Mouse (Mus musculus): ENCODE data around the gene Mapk7. TPM values are rescaled to one million over a fixed set of nuclear protein-coding genes. Genes with fewer than 3 reads are reported as not detected.

Mapk7 gene
- polyA plus RNA-seq, 1 experiment from 2014 or later, result 36.2 TPM

- peak overlapping the region; percentile 48 for H3K4me2 ChIP-seq (replicated peaks; ENCODE audit: low read depth, low read length)
- 35% methylated on average over 12 of the region's 12 CpGs for WGBS
- H3K9ac ChIP-seq (replicated peaks; ENCODE audit: low read depth), result no peak overlapping the region
- no peaks in the 10 kb centered on the region for H3K4me1 ChIP-seq (ENCODE audit: insufficient read depth, low read depth, low read length)
- H3K9me3 ChIP-seq (ENCODE audit: low read length), result no peaks in the 10 kb centered on the region
- 0 out of 2 replicates have a peak, but pooled peaks have one; percentile 37 for ATAC-seq
- no peaks in the 10 kb centered on the region for H3K36me3 ChIP-seq (ENCODE audit: insufficient read depth, low read length)
- peak overlapping the region; percentile 17; the same call in 1 of the 2 replicates for H3K4me3 ChIP-seq (ENCODE audit: low read depth, low read length)
- no peaks in the 10 kb centered on the region for H3K27me3 ChIP-seq (replicated peaks; ENCODE audit: insufficient read depth, low read length)
- DNase-seq (ENCODE audit: low spot score), result peak; percentile 65
- TF ChIP-seq EP300 (IDR thresholded peaks at IDR 0.05) (no peak), CTCF (IDR thresholded peaks at IDR 0.05) (no peak)
- no peak overlapping the region for H3K27ac ChIP-seq (ENCODE audit: low read length)
Observed at GRCm38 (mm10) chr11:61476786-61477382, 17.3 kb downstream of the Mapk7 start.

- H3K9ac ChIP-seq (replicated peaks; ENCODE audit: low read depth), result no peak overlapping the region
- no peaks in the 10 kb centered on the region for H3K27me3 ChIP-seq (replicated peaks; ENCODE audit: insufficient read depth, low read length)
- no peak overlapping the region for H3K4me2 ChIP-seq (replicated peaks; ENCODE audit: low read depth, low read length)
- no peak overlapping the region for H3K27ac ChIP-seq (ENCODE audit: low read length)
- H3K36me3 ChIP-seq (ENCODE audit: insufficient read depth, low read length), result no peaks in the 10 kb centered on the region
- 0 out of 2 replicates have a peak, but pooled peaks cover 3% of the 10 kb centered on the region for H3K4me1 ChIP-seq (ENCODE audit: insufficient read depth, low read depth, low read length)
- TF ChIP-seq EP300 (IDR thresholded peaks at IDR 0.05), result no peak
- no peak for TF ChIP-seq CTCF (IDR thresholded peaks at IDR 0.05)
- ATAC-seq, result no peak
- no peak overlapping the region for H3K4me3 ChIP-seq (ENCODE audit: low read depth, low read length)
- WGBS, result 66% methylated on average over 4 of the region's 4 CpGs
- no peak for DNase-seq (ENCODE audit: low spot score)
- no peaks in the 10 kb centered on the region for H3K9me3 ChIP-seq (ENCODE audit: low read length)
Observed at GRCm38 (mm10) chr11:61473630-61474029, 20.6 kb downstream of the Mapk7 start.

DNA sequence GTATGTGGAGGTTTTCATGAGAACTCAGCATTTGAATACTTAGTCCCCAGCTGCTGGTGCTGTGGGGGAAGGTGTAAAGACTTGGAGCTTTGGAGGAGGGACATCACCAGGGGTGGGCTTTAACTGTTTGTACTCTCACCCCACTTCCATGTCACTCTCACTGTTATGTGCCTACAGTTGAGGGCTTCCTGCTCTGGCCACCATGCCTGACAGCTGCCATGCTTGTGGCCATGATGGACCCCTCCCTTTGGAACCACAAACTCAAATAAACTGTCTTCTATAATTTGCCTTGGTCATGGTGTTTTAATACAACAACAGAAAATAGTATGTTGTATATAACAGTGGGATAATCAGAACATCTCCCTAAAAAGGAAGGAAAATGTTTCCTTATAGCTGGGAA lies 23.3 kb downstream of the Mapk7 start:
- Histone ChIP-seq H3K27ac (ENCODE audit: low read length) (no peak overlapping the region), H3K4me2 (replicated peaks; ENCODE audit: low read depth, low read length) (no peak overlapping the region), H3K9ac (replicated peaks; ENCODE audit: low read depth) (no peak overlapping the region), H3K4me1 (ENCODE audit: insufficient read depth, low read depth, low read length) (0 out of 2 replicates have a peak, but pooled peaks cover 3% of the 10 kb centered on the region), H3K9me3 (ENCODE audit: low read length) (no peaks in the 10 kb centered on the region), H3K36me3 (ENCODE audit: insufficient read depth, low read length) (no peaks in the 10 kb centered on the region), H3K27me3 (replicated peaks; ENCODE audit: insufficient read depth, low read length) (no peaks in the 10 kb centered on the region), H3K4me3 (ENCODE audit: low read depth, low read length) (no peak overlapping the region)
- ATAC-seq (no peak), DNase-seq (ENCODE audit: low spot score) (no peak)
- TF ChIP-seq CTCF (IDR thresholded peaks at IDR 0.05) (no peak), EP300 (IDR thresholded peaks at IDR 0.05) (no peak)

DNA sequence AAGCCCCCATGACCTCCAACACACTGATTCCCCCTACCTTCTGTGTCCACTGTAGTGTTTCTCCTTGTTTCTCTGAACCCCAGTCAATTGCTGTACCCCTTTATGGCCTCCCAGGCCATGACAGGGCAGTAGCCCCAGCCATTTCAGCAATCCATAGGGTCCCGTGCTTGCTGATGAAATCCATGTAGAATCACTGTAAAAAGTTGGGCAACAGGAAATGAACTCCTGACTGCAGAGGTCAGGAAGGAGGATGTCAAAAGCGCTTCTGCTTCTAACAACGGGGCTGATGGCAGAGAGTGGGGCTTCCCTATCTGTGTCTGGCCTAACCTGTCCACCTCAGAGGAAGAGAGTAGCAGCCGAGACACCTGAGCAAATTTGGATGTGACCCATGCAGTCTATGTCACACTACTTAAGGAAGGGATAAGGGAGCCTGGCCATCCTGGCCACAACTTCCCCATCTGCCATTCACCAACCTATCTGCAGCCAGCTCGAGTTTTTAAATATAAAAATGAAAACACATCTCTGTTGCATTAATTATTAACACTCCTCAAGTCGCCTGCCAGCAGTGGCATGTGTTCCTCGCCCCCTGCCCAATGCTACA lies 24.8 kb downstream of the Mapk7 start:
- Histone ChIP-seq H3K9me3 (ENCODE audit: low read length) (no peaks in the 10 kb centered on the region), H3K4me2 (replicated peaks; ENCODE audit: low read depth, low read length) (no peak overlapping the region), H3K4me3 (ENCODE audit: low read depth, low read length) (no peak overlapping the region), H3K36me3 (ENCODE audit: insufficient read depth, low read length) (no peaks in the 10 kb centered on the region), H3K9ac (replicated peaks; ENCODE audit: low read depth) (no peak overlapping the region), H3K27me3 (replicated peaks; ENCODE audit: insufficient read depth, low read length) (no peaks in the 10 kb centered on the region), H3K27ac (ENCODE audit: low read length) (peak overlapping the region; percentile 69), H3K4me1 (ENCODE audit: insufficient read depth, low read depth, low read length) (0 out of 2 replicates have a peak, but pooled peaks cover 3% of the 10 kb centered on the region)
- TF ChIP-seq EP300 (IDR thresholded peaks at IDR 0.05) (peak; percentile 53; the same call in 1 of the 2 replicates), CTCF (IDR thresholded peaks at IDR 0.05) (no peak)
- WGBS, result 34% methylated on average over 7 of the region's 7 CpGs
- ATAC-seq (peak; percentile 47), DNase-seq (ENCODE audit: low spot score) (peak; percentile 81)

DNA sequence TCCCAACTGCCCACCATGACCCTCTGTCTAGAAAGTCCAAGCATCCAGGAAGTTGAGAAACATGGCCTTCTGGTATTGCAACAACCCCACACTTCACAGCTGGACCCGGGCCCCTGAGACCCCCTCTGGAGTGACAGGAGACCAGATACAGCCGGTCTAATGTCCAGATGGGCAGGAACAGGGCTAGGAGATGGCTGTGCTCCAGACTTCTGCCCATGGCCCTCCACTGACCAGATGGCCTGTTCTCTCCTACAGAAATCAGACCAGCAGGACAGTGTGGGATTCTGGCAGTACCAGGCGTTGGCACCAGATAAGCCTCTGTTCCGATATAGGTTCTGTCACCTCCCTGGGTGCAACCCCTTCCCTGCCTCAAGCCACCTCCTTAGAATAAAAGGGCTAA lies 25.7 kb downstream of the Mapk7 start:
- Histone ChIP-seq H3K4me3 (ENCODE audit: low read depth, low read length) (no peak overlapping the region), H3K27ac (ENCODE audit: low read length) (peak overlapping the region; percentile 69), H3K9ac (replicated peaks; ENCODE audit: low read depth) (no peak overlapping the region), H3K36me3 (ENCODE audit: insufficient read depth, low read length) (no peaks in the 10 kb centered on the region), H3K9me3 (ENCODE audit: low read length) (no peaks in the 10 kb centered on the region), H3K4me2 (replicated peaks; ENCODE audit: low read depth, low read length) (no peak overlapping the region), H3K4me1 (ENCODE audit: insufficient read depth, low read depth, low read length) (0 out of 2 replicates have a peak, but pooled peaks cover 3% of the 10 kb centered on the region), H3K27me3 (replicated peaks; ENCODE audit: insufficient read depth, low read length) (no peaks in the 10 kb centered on the region)
- ATAC-seq, result peak; percentile 88
- DNase-seq (ENCODE audit: low spot score), result peak; percentile 77
- 68% methylated on average over 4 of the region's 4 CpGs for WGBS
- peak; percentile 81 for TF ChIP-seq EP300 (IDR thresholded peaks at IDR 0.05)
- TF ChIP-seq CTCF (IDR thresholded peaks at IDR 0.05), result no peak

DNA sequence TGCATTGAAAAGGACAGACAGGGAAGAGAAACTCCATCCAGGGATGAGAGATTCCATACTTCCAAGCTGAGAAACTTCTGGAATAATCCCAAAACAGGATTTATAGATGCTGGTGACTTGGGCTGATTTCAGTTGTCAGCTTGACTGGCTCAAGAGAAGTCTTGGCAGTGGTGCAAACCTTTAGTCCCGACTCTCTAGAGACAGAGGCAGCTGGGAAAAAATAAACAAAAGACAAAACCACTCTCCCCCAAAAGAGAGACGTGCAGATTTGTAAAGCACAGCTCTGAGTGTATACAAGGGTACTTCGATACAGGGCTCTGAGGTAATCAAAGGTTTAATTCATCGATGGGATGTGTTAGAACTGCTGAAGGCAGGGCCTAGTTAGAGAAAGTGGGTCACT lies 28.8 kb downstream of the Mapk7 start:
- WGBS, result 26% methylated on average over 4 of the region's 4 CpGs
- Histone ChIP-seq H3K27me3 (replicated peaks; ENCODE audit: insufficient read depth, low read length) (no peaks in the 10 kb centered on the region), H3K9me3 (ENCODE audit: low read length) (no peaks in the 10 kb centered on the region), H3K4me1 (ENCODE audit: insufficient read depth, low read depth, low read length) (0 out of 2 replicates have a peak, but pooled peaks cover 3% of the 10 kb centered on the region), H3K27ac (ENCODE audit: low read length) (peak overlapping the region; percentile 61), H3K36me3 (ENCODE audit: insufficient read depth, low read length) (no peaks in the 10 kb centered on the region), H3K4me2 (replicated peaks; ENCODE audit: low read depth, low read length) (no peak overlapping the region), H3K4me3 (ENCODE audit: low read depth, low read length) (no peak overlapping the region), H3K9ac (replicated peaks; ENCODE audit: low read depth) (no peak overlapping the region)
- DNase-seq (ENCODE audit: low spot score) (peak; percentile 87), ATAC-seq (peak; percentile 23; the same call in 1 of the 2 replicates)
- TF ChIP-seq CTCF (IDR thresholded peaks at IDR 0.05) (no peak), EP300 (IDR thresholded peaks at IDR 0.05) (no peak)
